8 mouse cellular contexts compared by ENCODE assay signal in the genomic region with DNA sequence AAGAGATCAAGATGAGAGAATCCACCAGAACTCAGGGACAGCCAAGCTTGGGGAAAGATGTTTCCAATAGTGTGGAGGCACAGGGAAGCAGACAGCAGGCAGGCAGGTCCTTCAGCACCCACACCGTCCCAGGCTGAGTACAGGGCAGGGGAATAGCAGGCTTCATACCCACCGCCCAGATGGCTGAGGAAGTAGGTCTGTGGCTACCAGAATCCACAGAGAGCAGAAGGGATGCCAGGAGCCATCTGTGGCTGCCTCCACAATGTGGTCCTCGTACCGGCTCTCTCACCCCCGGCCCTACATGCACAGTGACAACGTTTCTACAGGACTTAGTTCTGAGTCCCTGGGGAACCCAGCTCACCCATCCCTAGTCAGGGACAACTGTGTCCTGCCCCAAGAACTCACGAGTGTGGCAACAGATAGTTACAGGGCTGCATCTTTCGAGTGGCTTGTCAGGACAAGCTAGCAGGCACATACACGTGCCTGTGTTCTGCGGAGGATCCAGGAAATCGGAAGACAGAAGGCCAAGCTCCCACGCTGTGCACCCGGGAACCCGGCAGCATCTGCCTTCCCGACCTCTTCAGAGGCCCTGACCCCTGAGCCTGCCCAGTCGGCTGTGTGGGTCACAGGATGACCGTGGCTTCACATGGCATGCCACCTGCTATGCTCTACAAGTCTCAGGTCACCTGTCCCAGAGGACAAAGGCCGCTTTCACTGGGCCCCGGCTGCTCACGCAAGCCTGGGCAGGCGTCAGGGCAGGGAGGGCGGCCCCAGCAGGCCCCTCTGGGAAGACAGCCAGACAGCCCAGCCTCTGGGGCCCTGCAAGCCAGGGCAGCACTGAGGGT.
DNase-seq lines count a peak whose midpoint lies in the region; ATAC-seq lines count a peak whose summit lies in the region.

No protein-coding gene starts in this region.

- no peak overlapping the region for H3K9ac ChIP-seq in midbrain, embryonic 12.5 days (replicated peaks)
- no peak overlapping the region for H3K9ac ChIP-seq in midbrain, embryonic 11.5 days (ENCODE audit: low read length)
- no peak overlapping the region for H3K9ac ChIP-seq in liver, embryonic 16.5 days (ENCODE audit: low read depth, low read length)

- no peak overlapping the region for H3K4me3 ChIP-seq in midbrain, embryonic 12.5 days
- no peak overlapping the region for H3K4me3 ChIP-seq in midbrain, embryonic 11.5 days (ENCODE audit: low read depth, low read length)
- H3K4me3 ChIP-seq in liver, embryonic 16.5 days (ENCODE audit: low read depth, low read length), result no peak overlapping the region

- no peak for ATAC-seq in midbrain, embryonic 12.5 days (ENCODE audit: low FRiP score, low read depth)
- ATAC-seq in midbrain, embryonic 11.5 days (ENCODE audit: low FRiP score), result no peak
- peak; percentile 81 for ATAC-seq in liver, embryonic 16.5 days (ENCODE audit: low read depth)

- 62% methylated on average over 22 of the region's 22 CpGs for WGBS in midbrain, embryonic 12.5 days
- 57% methylated on average over 22 of the region's 22 CpGs for WGBS in midbrain, embryonic 11.5 days
- WGBS in liver, embryonic 16.5 days (ENCODE audit: insufficient replicate concordance), result 53% methylated on average over 22 of the region's 22 CpGs

- no peaks in the 10 kb centered on the region for H3K9me3 ChIP-seq in midbrain, embryonic 12.5 days
- H3K9me3 ChIP-seq in midbrain, embryonic 11.5 days (ENCODE audit: control insufficient read depth, low read length), result no peaks in the 10 kb centered on the region
- H3K9me3 ChIP-seq in liver, embryonic 16.5 days (replicated peaks; ENCODE audit: control insufficient read depth, low read length), result no peaks in the 10 kb centered on the region

- H3K4me1 ChIP-seq in midbrain, embryonic 12.5 days, result peaks cover 44% of the 10 kb centered on the region
- H3K4me1 ChIP-seq in midbrain, embryonic 11.5 days (ENCODE audit: control insufficient read depth, insufficient read depth, low read length), result peaks cover 5% of the 10 kb centered on the region
- H3K4me1 ChIP-seq in liver, embryonic 16.5 days (ENCODE audit: control insufficient read depth, low read depth, low read length), result peaks cover 21% of the 10 kb centered on the region

- H3K36me3 ChIP-seq in midbrain, embryonic 12.5 days, result no peaks in the 10 kb centered on the region
- H3K36me3 ChIP-seq in midbrain, embryonic 11.5 days (ENCODE audit: control insufficient read depth, insufficient read depth, low read length), result no peaks in the 10 kb centered on the region
- no peaks in the 10 kb centered on the region for H3K36me3 ChIP-seq in liver, embryonic 16.5 days (ENCODE audit: control insufficient read depth, insufficient read depth)

- H3K27ac ChIP-seq in midbrain, embryonic 12.5 days (replicated peaks), result 0 out of 2 replicates have a peak overlapping the region, but pooled peaks have one; percentile 27
- no peak overlapping the region for H3K27ac ChIP-seq in midbrain, embryonic 11.5 days (ENCODE audit: low read depth, low read length)
- H3K27ac ChIP-seq in liver, embryonic 16.5 days (ENCODE audit: low read length), result peak overlapping the region; percentile 80

- no peaks in the 10 kb centered on the region for H3K27me3 ChIP-seq in midbrain, embryonic 12.5 days
- H3K27me3 ChIP-seq in midbrain, embryonic 11.5 days (ENCODE audit: control insufficient read depth, insufficient read depth, low read length), result no peaks in the 10 kb centered on the region
- no peaks in the 10 kb centered on the region for H3K27me3 ChIP-seq in liver, embryonic 16.5 days (ENCODE audit: control insufficient read depth, insufficient read depth, low read depth, low read length)

- peak; percentile 56 for DNase-seq in adrenal gland, postnatal 10 days
- no peak for DNase-seq in adrenal gland, postnatal 4 days (ENCODE audit: low spot score in 2 of 2)
- DNase-seq in midbrain, embryonic 11.5 days (ENCODE audit: low spot score, missing footprints), result no peak
- DNase-seq in kidney, adult 11 months, result peak; percentile 92
- DNase-seq in thymus, adult 18-20 months, result no peak
- no peak for DNase-seq in cerebellum, adult 11 months

- H3K4me2 ChIP-seq in midbrain, embryonic 12.5 days (replicated peaks), result no peak overlapping the region
- H3K4me2 ChIP-seq in midbrain, embryonic 11.5 days, result no peak overlapping the region
- H3K4me2 ChIP-seq in liver, embryonic 16.5 days (ENCODE audit: low read depth, low read length), result no peak overlapping the region

Comparison
In these comparisons a context has a peak if more than half of its experiments do, and no peak if none do; other contexts are left out.
1. DNase-seq: peak in adrenal gland, postnatal 10 days (single experiment) and kidney, adult 11 months (single experiment); none in adrenal gland, postnatal 4 days (0 of 2), midbrain, embryonic 11.5 days (single experiment), thymus, adult 18-20 months (0 of 2) and cerebellum, adult 11 months (single experiment).